13 mouse cellular contexts compared by ENCODE assay signal in genomic region chr9:74277752-74278385, GRCm38 (mm10).
DNase-seq lines count a peak whose midpoint lies in the region; ATAC-seq and TF ChIP-seq lines count a peak whose summit lies in the region.
"Had no signal": no experiment of that assay in that cellular context is flagged by ENCODE, and none has a peak within 500 bp of the region (broad histone marks: within the 10 kb centered on the region; RNA-seq: fewer than 3 reads in every experiment).

No protein-coding gene starts in this region.

- H3K27ac ChIP-seq in forebrain, embryonic 14.5 days (ENCODE audit: low read depth, low read length): no peak overlapping the region
- H3K27ac ChIP-seq in hindbrain, postnatal 0 days: no peak overlapping the region
- H3K27ac ChIP-seq in neural tube, embryonic 11.5 days (ENCODE audit: low read depth, low read length): peak overlapping the region; percentile 56
- H3K27ac ChIP-seq: limb, embryonic 15.5 days; lung, embryonic 15.5 days had no signal

- ATAC-seq in forebrain, embryonic 14.5 days: peak; percentile 54; the same call in 1 of the 2 replicates
- peak; percentile 82 for ATAC-seq in hindbrain, postnatal 0 days
- peak; percentile 64; the same call in 1 of the 2 replicates for ATAC-seq in neural tube, embryonic 11.5 days (ENCODE audit: insufficient read depth, low FRiP score, low TSS enrichment)
- ATAC-seq: intestine, embryonic 16.5 days; Patski had no signal

- H3K4me1 ChIP-seq in forebrain, embryonic 14.5 days (ENCODE audit: control insufficient read depth, insufficient read depth, low read length): peaks cover 11% of the 10 kb centered on the region
- peaks cover 14% of the 10 kb centered on the region; the same call in 1 of the 2 replicates for H3K4me1 ChIP-seq in hindbrain, postnatal 0 days (ENCODE audit: insufficient read depth, low read length)
- peaks cover 11% of the 10 kb centered on the region for H3K4me1 ChIP-seq in neural tube, embryonic 11.5 days (ENCODE audit: control insufficient read depth, insufficient read depth, low read length)
- H3K4me1 ChIP-seq: limb, embryonic 15.5 days had no signal

- WGBS in forebrain, embryonic 14.5 days: 36% methylated on average over 14 of the region's 14 CpGs
- 13% methylated on average over 14 of the region's 14 CpGs for WGBS in hindbrain, postnatal 0 days
- 32% methylated on average over 14 of the region's 14 CpGs for WGBS in neural tube, embryonic 11.5 days

- no peak overlapping the region for H3K9ac ChIP-seq in forebrain, embryonic 14.5 days (ENCODE audit: low read length)
- no peak overlapping the region for H3K9ac ChIP-seq in hindbrain, postnatal 0 days (replicated peaks; ENCODE audit: low read length)
- no peak overlapping the region for H3K9ac ChIP-seq in neural tube, embryonic 11.5 days (ENCODE audit: low read length)
- H3K9ac ChIP-seq: limb, embryonic 15.5 days; lung, embryonic 15.5 days had no signal

- peak overlapping the region; percentile 14; the same call in 1 of the 2 replicates for H3K4me2 ChIP-seq in forebrain, embryonic 14.5 days (ENCODE audit: low read length)
- H3K4me2 ChIP-seq in hindbrain, postnatal 0 days (ENCODE audit: low read depth, low read length): peak overlapping the region; percentile 37
- H3K4me2 ChIP-seq in neural tube, embryonic 11.5 days (ENCODE audit: low read depth): peak overlapping the region; percentile 13
- H3K4me2 ChIP-seq: limb, embryonic 15.5 days; lung, embryonic 15.5 days had no signal

- TF ChIP-seq CTCF in hindbrain, postnatal 0 days (IDR thresholded peaks at IDR 0.05; ENCODE audit: low read depth): no peak

- H3K9me3 ChIP-seq in forebrain, embryonic 14.5 days (replicated peaks; ENCODE audit: control insufficient read depth, low read length): no peaks in the 10 kb centered on the region
- no peaks in the 10 kb centered on the region for H3K9me3 ChIP-seq in hindbrain, postnatal 0 days (ENCODE audit: low read length)
- H3K9me3 ChIP-seq in neural tube, embryonic 11.5 days (ENCODE audit: control insufficient read depth, low read length): no peaks in the 10 kb centered on the region
- H3K9me3 ChIP-seq: limb, embryonic 15.5 days; lung, embryonic 15.5 days had no signal

- peak; percentile 21 to 38 for DNase-seq in cerebellum, postnatal 10 days
- no peak for DNase-seq in cerebellum, adult 8-10 months
- DNase-seq in forebrain, embryonic 14.5 days (ENCODE audit: low spot score): peak; percentile 52
- DNase-seq in hindbrain, postnatal 0 days (ENCODE audit: low spot score): peak; percentile 79
- peak; percentile 49 for DNase-seq in neural tube, embryonic 11.5 days (ENCODE audit: low spot score)
- no peak for DNase-seq in lung, adult 18-20 months
- no peak for DNase-seq in T-cell, adult 2 months (ENCODE audit: low spot score)
- no peak for DNase-seq in ovary, adult 18-20 months (ENCODE audit: low spot score)
- DNase-seq: kidney, postnatal 25 days had no signal

- no peak overlapping the region for H3K4me3 ChIP-seq in forebrain, embryonic 14.5 days (ENCODE audit: low read depth, low read length)
- H3K4me3 ChIP-seq in hindbrain, postnatal 0 days (ENCODE audit: low read length): no peak overlapping the region
- H3K4me3 ChIP-seq in neural tube, embryonic 11.5 days (ENCODE audit: low read depth, low read length): no peak overlapping the region
- H3K4me3 ChIP-seq: limb, embryonic 15.5 days; lung, embryonic 15.5 days had no signal

- H3K27me3 ChIP-seq in forebrain, embryonic 14.5 days (replicated peaks; ENCODE audit: control insufficient read depth, insufficient read depth, low read length): no peaks in the 10 kb centered on the region
- H3K27me3 ChIP-seq in hindbrain, postnatal 0 days (ENCODE audit: insufficient read depth, low read length): no peaks in the 10 kb centered on the region
- no peaks in the 10 kb centered on the region for H3K27me3 ChIP-seq in neural tube, embryonic 11.5 days (ENCODE audit: control insufficient read depth, insufficient read depth, low read length)
- H3K27me3 ChIP-seq: limb, embryonic 15.5 days; lung, embryonic 15.5 days had no signal

- no peaks in the 10 kb centered on the region for H3K36me3 ChIP-seq in forebrain, embryonic 14.5 days (ENCODE audit: control insufficient read depth, insufficient read depth, low read length)
- H3K36me3 ChIP-seq in hindbrain, postnatal 0 days (ENCODE audit: insufficient read depth, low read length): no peaks in the 10 kb centered on the region
- no peaks in the 10 kb centered on the region for H3K36me3 ChIP-seq in neural tube, embryonic 11.5 days (ENCODE audit: control insufficient read depth, insufficient read depth, low read length)
- H3K36me3 ChIP-seq: limb, embryonic 15.5 days; lung, embryonic 15.5 days had no signal

Comparison
In these comparisons a context has a peak if more than half of its experiments do, and no peak if none do; other contexts are left out.
1. DNase-seq: peak in cerebellum, postnatal 10 days (2 of 2), forebrain, embryonic 14.5 days (single experiment), hindbrain, postnatal 0 days (single experiment) and neural tube, embryonic 11.5 days (single experiment); none in cerebellum, adult 8-10 months (single experiment), lung, adult 18-20 months (0 of 2), T-cell, adult 2 months (single experiment) and ovary, adult 18-20 months (single experiment).
2. Peak in every context shown above with its lines, with median percentiles within 50 percentile points of each other: ATAC-seq and H3K4me2 ChIP-seq.